Comparison of ENCODE assay signal across 8 mouse cellular contexts in the genomic region with DNA sequence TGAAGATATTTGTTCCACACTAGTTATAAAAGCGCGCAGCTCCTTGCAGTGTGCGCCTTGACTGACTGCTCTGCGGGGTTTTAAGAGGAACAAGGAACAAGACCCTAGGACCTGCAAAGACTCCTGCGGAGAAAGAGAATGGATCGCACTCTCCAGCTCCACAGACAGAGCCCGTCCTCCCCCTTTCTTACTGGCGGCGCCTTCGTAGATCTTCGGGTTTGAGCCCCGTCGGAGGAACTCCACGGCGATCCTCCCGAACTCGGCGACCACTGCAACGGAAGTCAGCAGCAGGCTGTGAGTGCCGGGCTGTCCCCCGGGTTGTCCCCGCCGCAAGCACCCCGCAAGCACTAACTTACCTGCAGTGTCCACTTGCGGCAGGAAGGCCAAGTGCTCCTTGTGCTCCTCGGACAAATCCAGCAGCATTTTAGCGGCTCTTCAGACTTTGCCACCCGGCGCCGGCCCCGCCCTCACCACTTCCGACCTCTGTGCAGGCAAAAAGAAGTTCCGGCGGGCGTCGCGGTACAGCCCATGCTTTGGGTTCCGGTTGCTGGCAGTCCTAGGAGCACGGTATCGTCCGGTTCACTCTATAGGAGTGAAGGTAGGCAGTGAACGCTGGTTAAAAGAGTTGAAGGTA. TPM values are rescaled to one million over a fixed set of nuclear protein-coding genes. Genes with fewer than 3 reads are reported as not detected.
DNase-seq lines count a peak whose midpoint lies in the region; ATAC-seq and TF ChIP-seq lines count a peak whose summit lies in the region.

A gene (minus strand): TSS at position 485 of the 634 bp plus-strand sequence.

- WGBS in hindbrain, postnatal 0 days, result under 1% methylated on average over 42 of the region's 42 CpGs

- ATAC-seq in hindbrain, postnatal 0 days, result peak; percentile 99
- peak; percentile 99 for ATAC-seq in megakaryocyte, adult 5-6 weeks (ENCODE audit: poor library complexity, severe bottlenecking)

- no peaks in the 10 kb centered on the region for H3K27me3 ChIP-seq in hindbrain, postnatal 0 days (ENCODE audit: insufficient read depth, low read length)

- peak within 1 kb of the TSS; percentile 76 for H3K4me2 ChIP-seq in hindbrain, postnatal 0 days (ENCODE audit: low read depth, low read length)

- intact Hi-C loops in gastrocnemius, adult 2 months (cut with DNase I), result no loop called here
- intact Hi-C loops in left cerebral cortex, adult 2 months (cut with DNase I), result loop anchor here (5.0 kb wide), 1 partner anchor 86 kb away; a partner anchor contains a TSS

- H3K27ac ChIP-seq in gastrocnemius, adult 2 months, result peak within 1 kb of the TSS; percentile 92
- peak within 1 kb of the TSS; percentile 79 for H3K27ac ChIP-seq in hindbrain, postnatal 0 days
- peak within 1 kb of the TSS; percentile 77 for H3K27ac ChIP-seq in left cerebral cortex, adult 2 months

- DNase-seq in WW6 (ENCODE audit: low read depth, low spot score), result peak; percentile 67
- peak; percentile 85 to 93 for DNase-seq in cerebellum, postnatal 4 days (ENCODE audit: low spot score in 2 of 2)
- DNase-seq in gastrocnemius, adult 2 months, result peak; percentile 91
- peak; percentile 92 for DNase-seq in hindbrain, postnatal 0 days (ENCODE audit: low spot score)
- DNase-seq in left cerebral cortex, adult 2 months (ENCODE audit: extremely low spot score in 1 of 2, low spot score in 2 of 2), result peak; percentile 89 to 96
- peak; percentile 92 to 95 for DNase-seq in right cerebral cortex, adult 2 months (ENCODE audit: low spot score in 2 of 2)
- peak; percentile 87 for DNase-seq in urinary bladder, postnatal 14 days (ENCODE audit: low spot score)

- H3K9me3 ChIP-seq in hindbrain, postnatal 0 days (ENCODE audit: low read length), result no peaks in the 10 kb centered on the region

- H3K4me1 ChIP-seq in hindbrain, postnatal 0 days (ENCODE audit: insufficient read depth, low read length), result no peaks in the 10 kb centered on the region

- 0 out of 2 replicates have a peak, but pooled peaks cover 2% of the 10 kb centered on the region for H3K36me3 ChIP-seq in hindbrain, postnatal 0 days (ENCODE audit: insufficient read depth, low read length)

- TF ChIP-seq CTCF in gastrocnemius, adult 2 months (IDR thresholded peaks at IDR 0.05), result no peak; the same call in 1 of the 2 replicates
- no peak for TF ChIP-seq CTCF in hindbrain, postnatal 0 days (IDR thresholded peaks at IDR 0.05; ENCODE audit: low read depth)
- TF ChIP-seq CTCF in left cerebral cortex, adult 2 months (IDR thresholded peaks at IDR 0.05), result no peak

- peak within 1 kb of the TSS; percentile 92 for H3K4me3 ChIP-seq in gastrocnemius, adult 2 months
- H3K4me3 ChIP-seq in hindbrain, postnatal 0 days (ENCODE audit: low read length), result peak within 1 kb of the TSS; percentile 78
- peak within 1 kb of the TSS; percentile 99 for H3K4me3 ChIP-seq in left cerebral cortex, adult 2 months

- H3K9ac ChIP-seq in hindbrain, postnatal 0 days (replicated peaks; ENCODE audit: low read length), result peak within 1 kb of the TSS; percentile 67

RNA-seq across cellular contexts. Expression of the gene that starts here (rescaled TPM):
- total RNA-seq in gastrocnemius, adult 2 months (2021), result 10 to 100 TPM; 10.4 to 12.1 TPM
- total RNA-seq in hindbrain, postnatal 0 days (2014; rRNA removed), result 18.3 and 18.5 TPM in 2 replicates
- 77.9 and 82.8 TPM in 2 replicates for polyA plus RNA-seq in hindbrain, postnatal 0 days (2015; fragmentation: Nextera tagmentation; extraction: Ambion mirVana)
- 10 to 100 TPM; 21.8 to 22.9 TPM for total RNA-seq in left cerebral cortex, adult 2 months (2021)
- total RNA-seq in megakaryocyte, adult 5-6 weeks (2015), result 39.5 and 48.5 TPM in 2 replicates
- total RNA-seq in megakaryocyte, adult 5-6 weeks (2017), result 16.6 and 16.9 TPM in 2 replicates

Comparison
In these comparisons a context has a peak if more than half of its experiments do, and no peak if none do; other contexts are left out.
1. Peak in every context shown above with its lines: DNase-seq, ATAC-seq, H3K4me3 ChIP-seq and H3K27ac ChIP-seq.